Mouse (Mus musculus) left cerebral cortex, adult 18-20 months (tissue): ENCODE results near the gene Rcan1. TPM values are rescaled to one million over a fixed set of nuclear protein-coding genes. Genes with fewer than 3 reads are reported as not detected.

Experiments
- DNase-seq, 2 experiments: peaks; one replicate each; pipeline ENCODE4 v3.0.0; 2021 to 2022; ENCODE audit warnings: low spot score in 2 of 2, mixed read lengths in 1 of 2
- total RNA-seq, 2 experiments: library from RNA; stranded (reverse); gene quantifications; 2 replicates each; pipeline ENCODE4 v1.2.3; 2021

The Rcan1 gene
- total RNA-seq, 2 experiments from 2014 or later = 59.2 to 69.2 TPM

DNA sequence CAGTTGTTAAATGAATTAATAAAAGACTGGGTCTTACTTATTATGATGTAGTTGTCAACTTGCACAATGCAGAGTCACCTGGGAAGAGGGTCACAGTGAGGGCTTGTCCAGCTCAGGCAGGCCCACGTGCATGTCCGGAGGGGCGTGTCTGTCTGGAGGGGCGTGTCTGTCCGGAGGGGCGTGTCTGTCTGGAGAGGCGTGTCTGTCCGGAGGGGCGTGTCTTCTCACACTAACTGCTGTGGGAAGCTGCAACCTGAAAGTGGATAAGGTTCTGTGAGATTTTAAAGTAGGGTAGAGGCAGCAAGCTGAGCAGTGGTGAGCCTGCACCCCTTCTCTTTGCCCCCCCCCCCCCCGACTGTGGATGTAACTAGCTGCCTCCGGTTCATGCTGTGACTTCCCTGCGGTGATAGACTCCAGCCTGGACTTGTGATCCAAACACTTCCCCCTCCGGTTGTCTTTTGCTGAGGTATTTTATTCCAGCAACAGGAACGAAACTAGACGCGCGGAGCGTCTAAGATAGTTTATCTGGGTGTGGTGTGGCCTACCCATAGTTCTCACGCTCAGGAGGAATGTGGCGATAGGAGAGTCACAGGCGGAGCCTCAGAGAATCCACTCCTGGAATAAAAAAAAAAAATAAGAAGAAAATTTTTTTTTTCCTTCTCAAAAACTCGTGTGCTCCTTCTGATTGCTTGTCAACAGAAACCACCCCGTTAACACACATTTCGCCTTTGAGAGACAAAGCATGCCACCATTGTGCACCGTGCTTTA is 4.6 kb upstream of the Rcan1 start:
- DNase-seq = no peak

DNA sequence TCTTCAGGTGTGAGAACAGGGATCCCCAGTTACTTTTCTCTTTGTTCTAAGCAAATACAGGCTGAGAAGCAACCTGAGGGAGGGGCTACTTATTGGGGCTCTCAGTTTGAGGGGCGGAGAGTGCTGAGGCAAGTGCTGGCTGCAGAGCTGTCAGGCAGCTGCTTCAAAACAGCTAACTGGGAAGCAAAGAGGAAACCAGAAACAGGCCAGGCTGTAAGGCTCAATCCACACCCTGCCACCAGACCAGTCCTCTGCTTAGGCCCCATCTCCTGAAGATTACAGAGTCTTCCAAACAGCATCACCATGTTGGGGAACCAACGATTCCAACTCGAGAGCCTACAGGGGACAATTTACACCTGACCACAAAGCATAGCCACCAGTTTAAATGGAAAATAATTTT is 2.2 kb upstream of the Rcan1 start:
- DNase-seq = no peak

- DNase-seq = no peak
Observed at GRCm38 (mm10) chr16:92468459-92468858, 2.2 kb downstream of the Rcan1 start.

DNA sequence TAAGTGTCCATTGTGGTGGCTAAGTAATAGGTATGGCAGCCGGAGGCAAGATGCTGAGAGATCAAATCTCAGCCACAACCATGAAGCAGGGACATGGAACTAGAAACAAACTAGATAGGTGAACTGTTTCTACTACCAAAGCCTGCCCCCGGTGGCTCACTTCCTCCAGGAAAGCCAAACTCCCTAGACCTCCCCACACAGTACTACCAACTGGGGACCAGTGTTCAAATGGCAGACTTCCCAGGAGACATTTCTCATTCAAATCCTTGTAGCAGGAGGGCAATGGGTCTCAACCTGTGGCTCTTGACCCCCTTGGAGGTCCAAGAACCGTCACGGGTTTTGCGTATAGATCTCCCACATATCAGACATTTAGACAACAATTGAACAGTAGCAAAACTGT is 3.6 kb downstream of the Rcan1 start:
- DNase-seq = no peak

GRCm38 (mm10) chr16:92465642-92466526 is 4.8 kb downstream of the Rcan1 start:
- DNase-seq = peak; percentile 96 to 97

DNA sequence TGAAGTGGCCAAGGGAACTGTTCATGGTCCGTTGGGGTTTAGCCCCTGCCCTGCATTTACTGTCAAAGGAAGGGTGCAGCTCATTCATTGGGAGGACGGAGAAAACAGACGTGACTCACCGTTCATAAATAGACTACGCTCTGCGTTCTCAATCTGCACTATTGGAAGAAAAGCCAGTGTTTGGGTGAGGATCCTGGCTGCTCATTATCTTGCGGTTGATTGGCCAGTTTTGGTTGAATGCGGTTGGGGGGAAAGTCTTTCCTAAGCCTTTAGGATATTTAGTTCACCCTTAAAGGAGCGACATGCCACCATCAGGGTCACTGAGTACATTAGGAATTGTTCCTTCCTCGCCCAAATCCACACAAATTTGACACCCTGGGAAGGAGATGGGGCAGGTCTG is 5.4 kb downstream of the Rcan1 start:
- DNase-seq = no peak

GRCm38 (mm10) chr16:92464390-92464972 is 6.2 kb downstream of the Rcan1 start:
- no peak for DNase-seq

DNA sequence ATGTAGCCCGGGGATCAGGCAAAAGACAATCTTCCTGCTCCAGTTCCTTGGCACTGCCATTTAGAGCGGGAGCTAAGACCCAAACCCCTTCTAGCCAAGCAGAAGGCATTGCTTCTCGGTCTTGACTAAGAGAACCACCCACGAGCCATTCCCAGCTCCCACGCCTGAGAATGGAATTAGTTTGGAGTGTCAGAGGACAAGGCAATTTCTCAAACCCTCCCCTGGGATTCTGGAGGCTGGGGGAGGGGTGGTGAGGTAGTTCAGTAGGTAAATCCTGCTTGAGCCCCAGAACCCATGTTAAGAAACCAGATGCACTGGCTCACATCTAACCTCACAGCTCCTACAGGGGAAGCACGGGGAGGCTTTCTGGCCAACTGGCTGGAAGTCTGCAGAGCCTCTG is 9.3 kb downstream of the Rcan1 start:
- DNase-seq = peak; percentile 50 to 60

DNA sequence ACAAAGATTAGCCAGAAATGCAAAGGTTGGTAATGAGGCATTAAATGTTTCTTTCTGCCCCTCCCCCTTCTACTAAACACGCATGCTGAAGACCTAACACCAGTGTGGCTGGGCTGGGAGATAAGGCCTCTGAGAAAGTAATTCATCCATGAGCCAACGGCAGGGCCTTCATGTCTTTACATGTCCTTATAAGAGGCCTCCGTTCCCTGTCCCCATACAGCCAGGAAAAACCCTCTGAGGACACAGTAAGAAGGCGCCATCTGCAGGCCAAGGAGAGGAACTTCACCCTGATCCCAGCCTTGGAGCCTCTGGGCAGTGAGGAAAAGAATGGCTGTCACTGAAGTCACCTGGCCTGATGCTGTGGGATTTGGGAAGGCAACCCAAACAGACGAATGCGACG is 13.1 kb downstream of the Rcan1 start:
- peak; percentile 61 to 78 for DNase-seq

DNA sequence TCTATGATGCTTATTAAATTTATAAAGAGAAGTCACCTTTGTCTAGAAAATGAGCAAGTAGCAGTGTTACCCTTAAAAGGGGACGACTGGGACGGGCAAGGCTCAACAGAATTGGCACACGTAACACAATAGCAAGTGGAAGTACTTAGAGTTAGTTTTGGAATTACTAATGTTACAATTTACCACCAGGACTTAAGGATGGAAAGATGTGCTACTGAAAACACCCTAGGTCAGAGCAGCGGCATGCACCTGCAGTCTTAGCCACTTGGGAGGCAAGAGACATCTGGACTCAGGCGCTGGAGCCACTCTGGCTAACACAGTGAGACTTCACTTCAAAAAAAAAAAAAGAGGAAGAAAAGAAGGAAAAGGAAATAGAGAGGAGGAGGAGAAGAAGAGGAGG is 14.7 kb downstream of the Rcan1 start:
- no peak for DNase-seq

DNA sequence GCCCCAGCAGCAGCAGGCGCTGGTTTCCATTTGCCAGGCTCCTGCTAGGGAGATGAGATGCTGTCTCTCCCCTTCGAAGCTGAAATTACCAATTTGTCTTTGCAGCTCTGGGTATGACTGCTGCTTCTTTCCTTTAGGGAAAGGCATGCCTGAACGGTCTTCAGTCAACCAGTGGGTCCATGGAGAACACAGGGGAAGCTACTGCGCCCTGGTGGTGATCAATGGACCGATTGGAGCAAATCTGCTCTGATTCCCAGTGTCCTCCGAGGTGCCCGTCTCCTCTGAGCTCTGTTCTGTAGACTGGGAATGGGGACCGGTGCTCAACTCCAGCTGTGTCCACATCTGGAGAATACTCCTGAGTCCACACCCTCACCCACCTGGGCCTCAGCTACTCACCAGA is 15.2 kb downstream of the Rcan1 start:
- DNase-seq = no peak

GRCm38 (mm10) chr16:92454495-92454894 is 16.2 kb downstream of the Rcan1 start:
- no peak for DNase-seq

DNA sequence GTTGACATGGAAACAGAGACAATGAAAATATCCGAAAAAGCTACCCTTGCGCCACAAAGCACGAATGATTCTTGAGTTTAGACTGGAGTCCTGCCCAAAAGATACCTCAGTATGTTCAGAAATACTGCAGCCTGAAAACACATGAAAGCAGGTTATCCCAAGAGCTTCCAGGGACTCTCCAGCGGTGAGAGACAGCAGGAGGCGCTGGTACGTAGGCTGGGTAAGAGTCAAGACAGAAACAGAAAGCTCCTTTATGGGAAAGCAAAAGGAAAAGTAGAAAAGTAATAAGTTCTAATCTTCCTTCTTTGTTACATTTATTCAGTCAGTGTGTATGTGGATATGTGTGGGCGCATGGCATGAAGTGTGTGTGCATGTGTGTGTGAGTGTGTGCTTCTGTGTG is 16.7 kb downstream of the Rcan1 start:
- no peak for DNase-seq

GRCm38 (mm10) chr16:92452609-92453008 is 18.1 kb downstream of the Rcan1 start:
- no peak for DNase-seq

- no peak for DNase-seq
Observed at GRCm38 (mm10) chr16:92451516-92452072, 19.1 kb downstream of the Rcan1 start.

DNA sequence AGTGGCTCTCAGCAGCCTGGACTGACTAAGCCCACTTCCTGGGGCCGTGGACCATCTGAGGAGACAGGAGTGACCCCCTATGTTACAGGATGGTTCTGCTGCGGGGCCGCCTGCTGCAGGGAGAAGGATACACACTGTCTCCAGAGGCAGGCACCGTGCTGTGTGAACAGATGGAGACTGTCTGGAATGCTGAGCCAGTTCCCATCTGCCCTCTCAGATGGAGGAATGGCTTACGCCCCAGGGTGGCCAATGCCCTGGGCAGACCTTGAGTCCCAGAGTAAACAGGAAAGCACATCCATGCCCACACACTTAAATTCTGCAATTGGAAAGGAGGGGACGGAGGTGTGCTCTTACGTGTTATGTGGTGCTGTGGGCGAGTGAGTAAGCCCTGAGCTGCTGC is 20.3 kb downstream of the Rcan1 start:
- DNase-seq = peak in 1 of 2 experiments; percentile 36

DNA sequence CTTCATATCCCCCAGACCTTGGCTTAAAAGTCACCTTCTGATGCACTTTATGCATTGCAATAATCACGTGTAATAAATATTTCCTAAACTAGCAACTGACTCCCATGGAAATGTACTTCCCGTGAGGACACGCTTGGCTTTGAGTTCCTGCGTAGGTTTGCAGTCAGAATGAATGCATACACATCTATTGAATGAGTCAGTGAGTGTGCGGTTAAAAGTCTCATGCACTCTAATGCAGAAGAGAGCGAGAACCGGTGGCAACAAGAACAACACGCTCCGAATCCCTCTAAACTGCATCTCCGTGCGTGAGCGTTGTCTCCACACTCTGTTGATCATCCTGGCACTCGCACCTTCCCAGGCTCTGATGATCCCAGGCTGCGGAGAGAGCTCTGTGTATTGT is 21.6 kb downstream of the Rcan1 start:
- no peak for DNase-seq

GRCm38 (mm10) chr16:92445377-92445776 is 25.3 kb downstream of the Rcan1 start:
- DNase-seq = no peak

DNA sequence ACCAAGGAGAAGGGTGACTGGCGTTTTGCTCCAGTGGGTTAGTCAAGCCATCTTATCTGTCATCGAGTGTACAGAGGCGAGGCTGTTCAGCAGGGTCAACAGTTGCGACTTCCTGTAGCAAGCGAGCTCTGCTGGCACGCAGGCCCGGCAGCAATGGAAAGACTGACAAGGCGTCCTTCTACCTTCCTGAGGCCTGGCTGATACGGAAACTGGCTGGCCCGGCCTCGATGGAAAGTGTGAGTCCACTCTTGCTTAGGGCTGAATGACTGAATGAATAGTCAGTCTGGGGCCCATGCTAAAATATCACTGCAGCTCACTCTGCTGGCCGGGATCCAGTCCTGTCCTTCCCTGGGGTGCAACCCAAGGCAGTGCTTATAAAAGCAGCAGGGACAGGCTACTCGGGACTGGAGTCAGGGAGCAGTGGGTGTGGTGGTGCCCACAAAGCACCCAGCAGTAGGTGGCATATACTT is 27.0 kb downstream of the Rcan1 start:
- DNase-seq = no peak

GRCm38 (mm10) chr16:92442946-92443345 is 27.7 kb downstream of the Rcan1 start:
- DNase-seq = no peak

GRCm38 (mm10) chr16:92442150-92442549 is 28.5 kb downstream of the Rcan1 start:
- DNase-seq = no peak

DNA sequence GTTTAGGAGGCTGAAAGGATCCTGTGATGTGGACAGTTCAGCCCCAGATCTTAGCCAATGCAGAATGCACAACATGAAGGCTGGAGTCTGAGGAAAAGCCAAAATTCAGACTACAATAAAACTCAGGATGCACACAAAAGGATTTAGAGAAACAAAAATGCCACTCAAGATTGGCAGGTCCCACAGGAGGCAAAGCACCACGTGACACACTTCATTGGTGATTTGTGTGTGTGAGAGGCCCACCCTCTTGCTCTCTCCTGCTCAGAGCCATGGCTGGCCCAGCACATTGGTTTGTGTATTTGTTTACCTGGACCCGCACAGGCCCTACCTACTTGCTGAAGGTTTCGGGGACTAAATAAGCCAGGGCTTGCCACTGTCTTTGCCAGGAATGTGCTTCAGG is 29.5 kb downstream of the Rcan1 start:
- DNase-seq = no peak
